Mouse (Mus musculus): Measurements from ENCODE around the gene Sugp1. TPM values are rescaled to one million over a fixed set of nuclear protein-coding genes. Genes with fewer than 3 reads are reported as not detected.

The Sugp1 gene
- polyA plus RNA-seq, 1 experiment: 4.0 TPM

GRCm38 (mm10) chr8:70114892-70115291 is 72.3 kb downstream of the Sugp1 start:
- Histone ChIP-seq H3K9me3 (ENCODE audit: control insufficient read depth, low read length) (peaks cover 3% of the 10 kb centered on the region; the same call in 1 of the 2 replicates), H3K4me3 (replicated peaks) (no peak overlapping the region), H3K27me3 (ENCODE audit: control insufficient read depth) (peaks cover 98% of the 10 kb centered on the region), H3K4me1 (ENCODE audit: control insufficient read depth) (no peaks in the 10 kb centered on the region), H3K36me3 (ENCODE audit: control insufficient read depth) (no peaks in the 10 kb centered on the region)
- TF ChIP-seq TAL1 (IDR thresholded peaks at IDR 0.05; ENCODE audit: low read length) (no peak), GATA1 (IDR thresholded peaks at IDR 0.05; ENCODE audit: low read length) (no peak)

DNA sequence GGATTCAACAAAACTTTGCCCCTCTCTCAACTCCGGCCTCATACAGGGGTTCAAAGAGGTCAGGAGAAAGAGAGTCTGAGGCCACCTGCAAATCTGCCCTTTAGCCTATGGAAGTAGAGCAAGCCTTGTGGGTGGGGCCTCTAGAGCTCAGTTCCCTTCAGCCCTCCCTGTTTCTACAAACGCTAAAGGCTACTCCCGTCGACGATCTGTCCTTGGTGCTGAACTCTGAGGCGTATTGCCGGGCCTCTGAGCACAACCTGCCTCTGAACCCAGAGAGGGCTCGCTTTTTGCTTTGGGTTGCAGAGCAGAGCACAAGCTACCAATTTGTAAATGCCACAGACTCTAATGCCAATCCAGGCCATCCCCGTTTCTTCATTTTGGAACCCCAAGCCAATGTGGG is 75.0 kb downstream of the Sugp1 start:
- no peak overlapping the region for H3K4me3 ChIP-seq (replicated peaks)
- no peaks in the 10 kb centered on the region for H3K4me1 ChIP-seq (ENCODE audit: control insufficient read depth)
- TF ChIP-seq GATA1 (IDR thresholded peaks at IDR 0.05; ENCODE audit: low read length): no peak
- H3K9me3 ChIP-seq (ENCODE audit: control insufficient read depth, low read length): no peaks in the 10 kb centered on the region
- H3K36me3 ChIP-seq (ENCODE audit: control insufficient read depth): no peaks in the 10 kb centered on the region
- H3K27me3 ChIP-seq (ENCODE audit: control insufficient read depth): peaks cover 98% of the 10 kb centered on the region

GRCm38 (mm10) chr8:70118726-70119700 is 76.4 kb downstream of the Sugp1 start:
- no peaks in the 10 kb centered on the region for H3K9me3 ChIP-seq (ENCODE audit: control insufficient read depth, low read length)
- H3K4me1 ChIP-seq (ENCODE audit: control insufficient read depth): no peaks in the 10 kb centered on the region
- H3K4me3 ChIP-seq (replicated peaks): no peak overlapping the region
- H3K36me3 ChIP-seq (ENCODE audit: control insufficient read depth): no peaks in the 10 kb centered on the region
- no peak for TF ChIP-seq TAL1 (IDR thresholded peaks at IDR 0.05; ENCODE audit: low read length)
- no peak for TF ChIP-seq GATA1 (IDR thresholded peaks at IDR 0.05; ENCODE audit: low read length)
- peaks cover 87% of the 10 kb centered on the region for H3K27me3 ChIP-seq (ENCODE audit: control insufficient read depth)

DNA sequence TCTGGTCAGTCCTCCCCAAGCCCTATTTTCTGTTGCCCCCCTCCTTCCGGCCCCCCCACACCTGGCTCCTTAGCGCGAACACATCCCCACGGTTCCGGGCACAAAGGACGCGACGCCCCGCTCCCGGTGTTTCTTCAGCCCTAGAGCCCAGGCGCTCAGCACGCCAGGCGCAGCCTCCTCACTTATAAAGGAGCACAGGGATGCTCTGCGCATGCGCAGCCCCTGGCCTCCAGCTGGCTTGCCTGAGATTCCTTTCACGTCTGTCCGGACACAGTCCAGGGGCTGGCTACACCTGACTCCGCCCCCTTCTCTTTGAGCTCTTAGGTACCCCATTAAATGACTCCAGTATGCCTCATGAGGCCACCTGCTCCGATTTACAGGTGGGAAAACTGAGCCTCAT is 78.1 kb downstream of the Sugp1 start, which contains the start of gene Ncan:
Gene Ncan (minus strand): TSS at position 207 of the 400 bp plus-strand sequence.
- Histone ChIP-seq H3K27me3 (ENCODE audit: control insufficient read depth) (peaks cover 83% of the 10 kb centered on the region), H3K36me3 (ENCODE audit: control insufficient read depth) (no peaks in the 10 kb centered on the region), H3K4me1 (ENCODE audit: control insufficient read depth) (no peaks in the 10 kb centered on the region), H3K4me3 (replicated peaks) (no peak within 1 kb of the TSS), H3K9me3 (ENCODE audit: control insufficient read depth, low read length) (no peaks in the 10 kb centered on the region)
- TF ChIP-seq TAL1 (IDR thresholded peaks at IDR 0.05; ENCODE audit: low read length) (no peak), GATA1 (IDR thresholded peaks at IDR 0.05; ENCODE audit: low read length) (no peak)

Other genes starting within 250 kb of the Sugp1 start
- gene Gmip, start 234.1 kb upstream of the Sugp1 start, polyA plus RNA-seq (2012): 0.22 and 0.32 TPM in 2 replicates
- gene Lpar2, start 220.4 kb upstream of the Sugp1 start, polyA plus RNA-seq (2012): 0.01 TPM in 1 of 2 replicates, not detected in the other
- 0.13 and 0.24 TPM in 2 replicates for gene Pbx4, start 210.3 kb upstream of the Sugp1 start, polyA plus RNA-seq (2012)
- not detected in 2 replicates for gene Cilp2, start 155.1 kb upstream of the Sugp1 start, polyA plus RNA-seq (2012)
- 0.10 and 0.18 TPM in 2 replicates for gene Tssk6, start 140.6 kb upstream of the Sugp1 start, polyA plus RNA-seq (2012)
- gene Ndufa13, start 140.3 kb upstream of the Sugp1 start, polyA plus RNA-seq (2012): 18.1 and 19.7 TPM in 2 replicates
- gene Yjefn3, start 140.1 kb upstream of the Sugp1 start, polyA plus RNA-seq (2012): 0.17 and 0.58 TPM in 2 replicates
- 5.9 and 8.1 TPM in 2 replicates for gene Gatad2a, start 46.4 kb upstream of the Sugp1 start, polyA plus RNA-seq (2012)
- 1.5 TPM in 2 replicates for gene Mau2, start 79 bp upstream of the Sugp1 start, polyA plus RNA-seq (2012)
- gene Tm6sf2, start 30.1 kb downstream of the Sugp1 start, polyA plus RNA-seq (2012): 0.03 TPM in 1 of 2 replicates, not detected in the other
- gene Hapln4, start 40.6 kb downstream of the Sugp1 start, polyA plus RNA-seq (2012): not detected in 2 replicates
- gene Ncan, start 78.1 kb downstream of the Sugp1 start, polyA plus RNA-seq (2012): not detected in 2 replicates
- gene Nr2c2ap, start 88.5 kb downstream of the Sugp1 start, polyA plus RNA-seq (2012): 0.21 and 0.41 TPM in 2 replicates
- 1.8 and 2.5 TPM in 2 replicates for gene Rfxank, start 96.3 kb downstream of the Sugp1 start, polyA plus RNA-seq (2012)
- gene Borcs8, start 96.7 kb downstream of the Sugp1 start, polyA plus RNA-seq (2012): 2.9 and 4.0 TPM in 2 replicates
- gene Mef2b, start 96.9 kb downstream of the Sugp1 start, polyA plus RNA-seq (2012): 0.14 and 0.29 TPM in 2 replicates
- 9.0 and 11.2 TPM in 2 replicates for gene Tmem161a, start 129.5 kb downstream of the Sugp1 start, polyA plus RNA-seq (2012)
- 2.6 and 2.9 TPM in 2 replicates for gene Slc25a42, start 169.5 kb downstream of the Sugp1 start, polyA plus RNA-seq (2012)
- gene Sugp2, start 191.4 kb downstream of the Sugp1 start, polyA plus RNA-seq (2012): 1.5 and 2.7 TPM in 2 replicates
- gene Armc6, start 191.7 kb downstream of the Sugp1 start, polyA plus RNA-seq (2012): 1.6 and 2.2 TPM in 2 replicates
- 0.24 and 0.26 TPM in 2 replicates for gene Homer3, start 240.0 kb downstream of the Sugp1 start, polyA plus RNA-seq (2012)